Mouse (Mus musculus): ENCODE results near the gene Coro1c.

The Coro1c gene

GRCm38 (mm10) chr5:113882566-113883383 lies 25.8 kb downstream of the Coro1c start:
- DNase-seq: no peak

GRCm38 (mm10) chr5:113881136-113881535 lies 27.4 kb downstream of the Coro1c start:
- no peak for DNase-seq

GRCm38 (mm10) chr5:113878943-113879617 lies 29.5 kb downstream of the Coro1c start:
- DNase-seq: no peak

- no peak for DNase-seq
Measured at GRCm38 (mm10) chr5:113877565-113877964, 31.0 kb downstream of the Coro1c start.

- no peak for DNase-seq
Measured at GRCm38 (mm10) chr5:113876176-113876575, 32.4 kb downstream of the Coro1c start.

- DNase-seq: no peak
Measured at GRCm38 (mm10) chr5:113875625-113876024, 32.9 kb downstream of the Coro1c start.

GRCm38 (mm10) chr5:113874063-113875024 lies 34.2 kb downstream of the Coro1c start:
- no peak for DNase-seq

GRCm38 (mm10) chr5:113872936-113873912 lies 35.3 kb downstream of the Coro1c start:
- no peak for DNase-seq

- DNase-seq: no peak
Measured at GRCm38 (mm10) chr5:113871903-113872548, 36.5 kb downstream of the Coro1c start.

GRCm38 (mm10) chr5:113870393-113871040 lies 38.0 kb downstream of the Coro1c start:
- DNase-seq: no peak

GRCm38 (mm10) chr5:113869132-113869531 lies 39.4 kb downstream of the Coro1c start:
- DNase-seq: no peak

- DNase-seq: no peak
Measured at GRCm38 (mm10) chr5:113864992-113865391, 43.6 kb downstream of the Coro1c start.

GRCm38 (mm10) chr5:113863994-113864393 lies 44.6 kb downstream of the Coro1c start:
- DNase-seq: no peak

GRCm38 (mm10) chr5:113862418-113862817 lies 46.1 kb downstream of the Coro1c start:
- DNase-seq: no peak

GRCm38 (mm10) chr5:113861294-113861693 lies 47.3 kb downstream of the Coro1c start:
- no peak for DNase-seq

- no peak for DNase-seq
Measured at GRCm38 (mm10) chr5:113858971-113859370, 49.6 kb downstream of the Coro1c start.

GRCm38 (mm10) chr5:113858550-113858949 lies 50.0 kb downstream of the Coro1c start:
- DNase-seq: no peak

GRCm38 (mm10) chr5:113857631-113858030 lies 50.9 kb downstream of the Coro1c start:
- DNase-seq: no peak

- DNase-seq: no peak
Measured at GRCm38 (mm10) chr5:113856631-113857030, 51.9 kb downstream of the Coro1c start.

GRCm38 (mm10) chr5:113855696-113856095 lies 52.9 kb downstream of the Coro1c start:
- DNase-seq: no peak

GRCm38 (mm10) chr5:113855117-113855516 lies 53.4 kb downstream of the Coro1c start:
- DNase-seq: no peak
